Mouse (Mus musculus): Measurements from ENCODE around the gene Hs3st5. TPM values are rescaled to one million over a fixed set of nuclear protein-coding genes. Genes with fewer than 3 reads are reported as not detected.

Gene Hs3st5
- polyA plus RNA-seq, 1 experiment from 2014 or later, result 0.22 TPM

DNA sequence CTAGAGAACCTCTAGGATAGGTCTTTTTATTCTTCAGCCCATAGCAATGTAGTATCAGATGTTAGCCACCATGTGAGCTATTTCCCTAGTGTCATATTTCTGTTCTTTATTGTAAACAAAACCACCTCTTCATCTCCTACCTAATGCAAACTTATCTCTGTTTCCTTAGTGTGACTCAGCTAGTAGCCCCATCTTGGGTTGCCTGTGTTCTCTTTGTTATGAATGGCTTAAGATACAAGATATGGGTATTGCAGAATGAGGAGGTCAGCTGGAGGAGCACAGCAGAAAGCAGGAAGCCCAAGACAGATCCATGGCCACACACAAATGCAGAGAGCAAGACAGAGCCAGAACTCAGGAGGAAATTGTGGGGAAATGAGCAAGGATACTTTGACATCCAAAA lies 288.7 kb downstream of the Hs3st5 start:
- DNase-seq (ENCODE audit: low spot score), result no peak

DNA sequence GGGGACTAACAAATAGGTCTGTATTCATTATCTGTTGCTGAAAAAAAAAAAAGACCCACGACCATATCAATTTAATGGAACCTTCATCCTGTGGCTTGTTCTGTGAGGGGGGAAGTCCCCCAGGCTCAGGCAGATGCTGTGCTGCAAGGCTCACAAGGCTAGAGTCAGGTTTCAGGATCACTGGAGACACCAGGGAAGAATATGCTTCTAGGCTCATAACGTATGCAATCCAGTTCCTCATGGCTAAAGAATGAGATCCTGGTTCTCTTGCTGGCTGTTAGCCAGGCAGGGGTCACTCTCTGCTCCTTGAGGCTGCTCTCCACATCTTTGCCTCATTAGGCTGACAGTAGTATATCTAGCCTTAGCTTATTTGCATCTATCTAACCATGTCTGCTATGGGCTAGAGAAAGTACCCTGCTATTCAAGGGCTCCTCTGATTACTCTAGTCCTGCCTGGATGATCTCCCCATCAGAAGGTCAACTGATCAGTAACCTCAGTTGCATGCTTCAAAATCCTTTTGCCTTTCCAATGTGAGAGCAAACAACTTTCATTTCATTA lies 294.4 kb downstream of the Hs3st5 start:
- no peak for DNase-seq (ENCODE audit: low spot score)

DNA sequence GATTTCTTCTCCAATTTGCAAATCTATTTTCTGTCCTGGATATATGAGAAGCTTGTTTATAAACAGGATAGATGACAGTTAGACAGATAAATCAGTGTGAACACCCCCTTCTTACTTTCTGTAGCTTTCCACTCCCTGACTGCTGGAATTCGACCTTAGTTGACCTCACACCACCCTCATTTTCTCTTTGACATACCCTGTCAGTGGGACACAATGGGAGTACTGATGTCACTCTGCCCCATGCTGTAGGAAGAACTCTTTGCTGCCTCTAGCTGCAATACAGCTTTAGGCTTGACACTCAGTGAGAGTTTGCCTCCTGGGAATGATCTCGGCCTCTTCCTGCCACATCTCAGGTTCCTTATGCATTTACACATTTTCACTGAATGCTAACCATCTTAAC lies 297.1 kb downstream of the Hs3st5 start:
- no peak for DNase-seq (ENCODE audit: low spot score)

DNA sequence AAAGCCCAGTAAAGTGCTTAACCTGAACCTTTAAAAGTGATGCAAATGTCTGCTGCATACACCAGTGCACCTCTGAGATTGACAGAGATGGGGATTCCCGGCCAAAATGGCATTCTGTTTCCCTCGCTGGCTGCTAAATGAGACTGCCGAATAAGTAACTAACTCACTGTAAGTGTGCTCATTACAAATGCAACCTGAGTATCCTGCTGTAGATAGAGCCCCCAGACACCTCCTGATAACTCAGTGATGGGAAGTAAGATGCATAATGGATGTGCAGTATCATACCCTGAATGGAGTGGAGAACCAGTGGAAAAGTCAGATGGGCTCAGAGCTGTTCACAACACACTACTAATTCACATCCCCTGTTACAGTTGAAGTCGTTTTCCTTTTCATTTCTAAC lies 298.7 kb downstream of the Hs3st5 start:
- DNase-seq (ENCODE audit: low spot score), result no peak

DNA sequence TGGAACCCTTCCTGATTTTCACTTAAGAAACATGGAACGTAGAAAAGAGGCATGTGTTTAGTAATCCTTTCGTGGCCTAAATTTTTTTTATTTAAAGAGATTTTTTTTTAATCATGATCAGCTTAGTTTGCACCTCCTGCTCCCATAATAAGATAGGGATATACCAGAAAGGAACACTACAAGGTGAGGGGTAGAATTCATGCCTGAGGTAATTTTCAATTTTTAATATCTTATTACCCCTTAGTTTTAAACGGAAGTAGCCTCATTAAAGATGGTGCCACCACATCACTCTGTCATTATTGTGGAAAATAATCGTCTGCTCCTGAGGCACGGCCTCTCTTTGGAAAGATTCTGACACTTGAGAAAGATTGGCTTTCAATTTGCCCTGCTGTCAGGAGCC lies 299.2 kb downstream of the Hs3st5 start:
- DNase-seq (ENCODE audit: low spot score), result no peak

DNA sequence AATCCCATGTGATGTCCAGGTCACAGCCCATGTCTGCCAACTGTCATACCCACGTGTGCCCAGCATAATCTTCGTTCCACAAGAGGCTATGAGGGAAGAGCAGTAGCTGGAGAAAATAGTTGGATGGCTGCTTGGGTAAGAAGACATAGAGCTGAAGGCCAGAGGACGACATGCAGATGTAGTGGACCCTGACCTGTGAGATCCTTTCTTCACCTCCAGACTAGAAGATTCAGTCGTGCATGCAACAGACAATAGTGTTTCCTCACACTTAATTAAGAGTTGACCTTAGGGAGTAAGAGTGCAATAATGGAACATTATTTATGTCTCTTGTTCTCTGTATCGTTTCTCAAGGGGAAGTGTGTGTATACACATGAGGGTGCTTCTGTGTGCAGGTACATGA lies 300.4 kb downstream of the Hs3st5 start:
- DNase-seq (ENCODE audit: low spot score), result no peak

DNA sequence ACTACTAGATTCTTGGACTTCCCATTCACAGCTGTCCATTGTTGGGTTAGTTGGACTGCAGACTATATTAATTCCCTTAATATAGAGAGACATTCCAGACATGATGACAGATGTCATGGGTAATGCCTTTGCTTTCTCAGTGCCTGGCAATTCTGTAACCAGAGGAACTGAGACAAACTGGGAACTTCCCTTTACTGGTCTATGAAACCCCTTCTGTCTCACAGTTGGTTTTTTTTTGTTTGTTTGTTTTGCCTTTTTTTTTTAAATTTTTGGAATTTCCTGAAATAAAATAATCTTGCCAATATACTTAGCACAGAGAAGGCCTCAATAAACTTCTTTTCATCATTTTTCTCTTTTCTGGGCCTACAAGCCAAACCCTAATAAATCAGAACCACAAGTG lies 312.3 kb downstream of the Hs3st5 start:
- DNase-seq (ENCODE audit: low spot score), result no peak

DNA sequence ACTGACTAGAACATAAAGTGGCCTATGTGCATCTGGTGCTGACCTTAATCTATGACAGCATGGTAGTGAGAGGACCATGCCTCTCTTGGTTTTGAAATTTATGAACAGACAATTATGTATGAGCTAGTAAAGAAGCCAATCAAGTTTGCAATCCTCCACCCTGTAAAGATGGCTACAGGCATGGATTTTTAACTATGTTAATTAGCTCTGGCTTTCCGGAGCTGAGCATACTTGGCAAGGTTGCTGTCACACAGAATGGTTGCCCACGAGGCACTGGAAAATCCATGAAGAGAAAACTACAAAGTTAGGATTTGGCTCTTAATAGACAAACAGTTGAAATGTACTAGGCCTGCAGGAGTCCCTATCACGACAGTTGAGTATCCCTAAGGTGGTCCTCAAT lies 322.5 kb downstream of the Hs3st5 start:
- no peak for DNase-seq (ENCODE audit: low spot score)

DNA sequence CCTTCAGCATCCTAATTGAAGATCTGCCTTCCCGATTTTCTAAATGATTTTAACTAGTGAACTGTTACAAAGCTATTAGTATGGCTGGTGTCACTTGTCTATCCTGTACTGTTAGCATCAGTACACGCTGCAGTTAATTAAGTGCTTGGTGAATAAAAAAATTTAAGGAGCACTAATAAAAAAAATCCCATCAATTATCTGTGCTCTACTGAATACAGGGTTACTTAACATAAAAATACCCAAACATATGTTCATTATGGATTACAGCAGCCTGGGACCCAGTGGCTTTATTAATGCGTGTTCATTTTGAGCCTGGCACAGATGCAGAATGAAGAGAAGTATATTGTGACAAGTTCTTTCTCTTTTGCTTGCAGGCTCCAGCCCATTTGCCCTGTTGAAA lies 325.6 kb downstream of the Hs3st5 start:
- peak; percentile 2 for DNase-seq (ENCODE audit: low spot score)

DNA sequence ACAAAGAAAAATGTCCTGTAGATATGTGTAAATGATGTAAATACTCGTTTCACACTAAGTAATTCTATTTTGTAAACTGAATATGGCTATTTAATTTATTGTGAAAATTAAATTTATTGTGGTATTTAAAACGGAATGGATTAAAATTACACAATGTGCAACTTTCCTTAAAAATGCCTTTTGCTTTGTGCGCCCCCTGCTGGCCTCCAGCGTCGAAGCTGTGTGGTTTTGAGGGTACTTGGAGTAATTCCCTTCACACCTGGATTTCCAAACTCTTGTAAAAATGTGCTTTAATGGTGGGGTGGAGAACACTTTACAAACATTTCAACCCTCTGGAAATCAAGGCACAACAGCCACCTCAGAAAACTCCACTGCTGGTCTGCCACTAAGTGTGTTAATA lies 327.6 kb downstream of the Hs3st5 start:
- peak; percentile 2 for DNase-seq (ENCODE audit: low spot score)

DNA sequence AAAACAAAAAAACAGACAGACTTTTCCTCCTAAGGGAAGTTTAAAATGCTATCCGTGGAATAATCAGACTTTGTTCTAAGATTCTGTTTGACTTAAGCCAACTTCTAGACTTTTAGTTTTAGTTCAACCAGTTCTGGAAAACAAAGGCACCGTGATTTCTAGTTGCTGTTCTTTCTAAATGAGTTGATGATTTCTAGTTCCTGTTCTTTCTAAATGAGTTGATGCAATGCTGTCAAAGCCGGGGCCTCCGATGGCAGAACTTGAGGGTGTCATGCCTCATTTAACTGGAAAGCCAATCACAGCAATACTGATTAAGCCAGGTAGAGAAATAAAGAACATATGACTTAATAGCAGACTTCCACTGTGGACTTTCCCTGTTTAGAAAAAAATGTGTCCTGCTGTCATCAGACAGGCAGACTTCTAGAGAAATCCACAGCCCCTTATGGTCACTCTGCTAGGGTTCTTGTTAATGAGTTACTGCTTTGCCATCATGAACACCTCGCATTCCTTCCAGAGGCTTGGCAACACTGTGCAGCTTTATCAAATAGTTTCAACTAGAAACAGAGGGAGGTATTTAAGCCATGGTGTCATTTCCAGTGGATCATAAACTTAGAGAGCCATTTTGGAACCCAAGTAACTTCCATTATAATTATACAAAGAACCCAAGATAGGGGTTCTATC lies 329.4 kb downstream of the Hs3st5 start:
- no peak for DNase-seq (ENCODE audit: low spot score)

DNA sequence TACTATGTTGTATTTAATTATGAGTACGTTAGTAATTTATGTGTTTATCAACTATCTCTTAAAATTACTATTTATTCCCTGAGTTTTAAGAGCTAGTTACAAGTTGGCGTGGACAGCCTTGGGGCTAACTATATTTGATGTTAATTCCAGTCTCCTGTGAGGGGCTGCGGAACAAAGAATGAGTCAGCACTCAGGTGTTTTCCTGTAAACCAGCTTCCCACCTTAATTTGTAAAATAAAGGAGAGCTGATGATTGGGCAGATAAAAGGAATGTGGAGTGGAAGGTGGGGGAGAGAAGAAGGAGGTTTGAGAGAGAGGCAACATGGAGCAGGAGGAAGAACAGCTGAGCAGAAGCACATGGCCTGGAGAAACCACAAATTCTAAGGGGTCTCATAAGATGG lies 343.6 kb downstream of the Hs3st5 start:
- DNase-seq (ENCODE audit: low spot score), result no peak

DNA sequence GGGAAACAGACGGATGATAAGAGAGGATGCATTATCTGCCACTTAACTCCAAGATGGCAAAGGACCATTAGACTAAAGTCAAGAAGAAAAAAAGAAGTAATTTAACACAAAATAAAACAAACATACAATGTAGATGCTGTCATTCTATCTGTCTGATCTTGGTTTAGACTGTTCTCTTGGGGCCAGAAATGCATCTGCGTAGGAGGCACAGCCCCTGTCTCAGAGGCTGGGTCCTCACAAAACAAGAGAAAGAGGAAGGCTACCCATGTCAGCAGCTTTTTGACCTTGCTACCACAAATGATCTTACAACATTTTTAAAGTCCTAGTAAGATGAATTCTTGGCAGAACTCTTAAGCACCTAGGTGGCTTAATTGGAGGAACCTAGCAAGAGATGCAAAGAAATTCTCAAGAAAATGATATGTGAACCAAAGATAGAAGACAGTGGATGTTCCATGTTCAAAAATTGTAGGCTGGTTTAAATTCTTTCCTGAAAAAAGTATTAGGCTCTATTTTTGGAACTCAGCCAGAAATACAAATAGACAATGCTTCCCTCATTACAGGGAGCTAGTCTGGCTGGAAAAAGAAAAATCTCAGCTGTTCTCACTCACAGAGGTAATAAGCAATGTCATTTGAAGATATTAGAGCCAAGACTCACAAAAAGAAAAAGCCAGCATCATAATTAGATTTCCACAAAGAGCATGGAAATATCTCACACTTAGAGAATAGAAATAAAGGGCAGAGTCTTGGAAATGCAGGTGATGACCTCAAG lies 355.7 kb downstream of the Hs3st5 start:
- DNase-seq (ENCODE audit: low spot score), result no peak

All from thymus, postnatal 0 days (tissue).